Mouse (Mus musculus) ES-Bruce4 (cell line): ENCODE data around the gene Alyref2.

ENCODE experiments used
- CTCF ChIP-seq: IDR thresholded peaks from one replicate; pipeline ENCODE4 v1.8.1; 2011; ENCODE audit warnings: low read depth, low read length
- POLR2A ChIP-seq: IDR thresholded peaks from one replicate; pipeline ENCODE4 v1.8.1; 2011; ENCODE audit warnings: low read length; ENCODE audit not compliant: insufficient read depth

GRCm38 (mm10) chr1:171534557-171534956 lies 31.3 kb downstream of the Alyref2 start:
- TF ChIP-seq POLR2A: no peak
- TF ChIP-seq CTCF: no peak
